Mouse (Mus musculus) mouse trophoblast stem cell (cell line): ENCODE data around the gene Grin2c.

Experiments
- in situ Hi-C, 2 experiments: fragments of 300-500 bp; cut with MseI, MboI; formaldehyde crosslinking; loops; 2 replicates in 1 of 2; 3 replicates in 1 of 2; pipeline ENCODE4 v1.15.1; 2025

Grin2c gene

GRCm38 (mm10) chr11:115208126-115208525 lies 58.9 kb downstream of the Grin2c start:
- in situ Hi-C loops = loop anchor here in 1 of 2 experiments (5.0 kb wide), 1 partner anchor 54 kb away; no protein-coding TSS in a partner anchor

- in situ Hi-C loops = no loop called here
Measured at GRCm38 (mm10) chr11:115202756-115203155, 64.3 kb downstream of the Grin2c start.

GRCm38 (mm10) chr11:115202316-115202715 lies 64.7 kb downstream of the Grin2c start:
- in situ Hi-C loops = no loop called here

GRCm38 (mm10) chr11:115200520-115200919 lies 66.5 kb downstream of the Grin2c start:
- in situ Hi-C loops = no loop called here
